Mouse (Mus musculus): ENCODE results near the gene Ccdc87. TPM values are rescaled to one million over a fixed set of nuclear protein-coding genes. Genes with fewer than 3 reads are reported as not detected.

Gene Ccdc87
- 0.01 TPM in 1 of 2 replicates, not detected in the other for polyA plus RNA-seq (2012; rRNA removed)

GRCm38 (mm10) chr19:4839149-4839548 is at the start of gene Ccdc87, which contains the start of gene Ccs:
Gene Ccdc87 (plus strand): TSS chr19:4839366.
Gene Ccs (minus strand): TSS chr19:4839332.

GRCm38 (mm10) chr19:4793831-4794422 is 45.2 kb upstream of the Ccdc87 start, which contains the start of gene Rbm4:
Gene Rbm4 (minus strand): TSS chr19:4793901.

GRCm38 (mm10) chr19:4811063-4811908 is 27.9 kb upstream of the Ccdc87 start, which contains the start of the genes Gm21992 and Rbm14:
Gene Gm21992 (minus strand): TSS chr19:4811612.
Gene Rbm14 (minus strand): TSS chr19:4811634.

GRCm38 (mm10) chr19:4854552-4855469 is 15.6 kb downstream of the Ccdc87 start, which contains the start of gene Ctsf:
Gene Ctsf (plus strand): TSS chr19:4855130.

GRCm38 (mm10) chr19:4877785-4878184 is 38.6 kb downstream of the Ccdc87 start, which contains the start of gene Actn3:
Gene Actn3 (minus strand): TSS chr19:4877909.

GRCm38 (mm10) chr19:4878405-4879323 is 39.5 kb downstream of the Ccdc87 start, which contains the start of gene Zdhhc24:
Gene Zdhhc24 (plus strand): TSS chr19:4878668.

Other genes starting within 250 kb of the Ccdc87 start
- gene Lrfn4, start 223.7 kb upstream of the Ccdc87 start, polyA plus RNA-seq (2012; rRNA removed) = 1.1 and 1.2 TPM in 2 replicates
- gene Rce1, start 213.7 kb upstream of the Ccdc87 start, polyA plus RNA-seq (2012; rRNA removed) = 15.3 and 16.1 TPM in 2 replicates
- 0.01 and 0.07 TPM in 2 replicates for gene Gm960, start 140.7 kb upstream of the Ccdc87 start, polyA plus RNA-seq (2012; rRNA removed)
- gene Sptbn2, start 128.2 kb upstream of the Ccdc87 start, polyA plus RNA-seq (2012; rRNA removed) = 0.30 and 0.31 TPM in 2 replicates
- gene Rbm4b, start 82.9 kb upstream of the Ccdc87 start, polyA plus RNA-seq (2012; rRNA removed) = 7.1 and 8.3 TPM in 2 replicates
- 35.7 and 37.7 TPM in 2 replicates for gene Rbm4, start 45.5 kb upstream of the Ccdc87 start, polyA plus RNA-seq (2012; rRNA removed)
- 14.1 and 14.8 TPM in 2 replicates for gene Gm21992, start 27.8 kb upstream of the Ccdc87 start, polyA plus RNA-seq (2012; rRNA removed)
- 18.2 and 18.3 TPM in 2 replicates for gene Rbm14, start 27.7 kb upstream of the Ccdc87 start, polyA plus RNA-seq (2012; rRNA removed)
- 158 and 166 TPM in 2 replicates for gene Ccs, start within 50 bp of the Ccdc87 start, polyA plus RNA-seq (2012; rRNA removed)
- gene Ctsf, start 15.8 kb downstream of the Ccdc87 start, polyA plus RNA-seq (2012; rRNA removed) = 22.9 and 23.6 TPM in 2 replicates
- gene Actn3, start 38.5 kb downstream of the Ccdc87 start, polyA plus RNA-seq (2012; rRNA removed) = 0.06 and 0.10 TPM in 2 replicates
- 10.1 and 10.6 TPM in 2 replicates for gene Zdhhc24, start 39.3 kb downstream of the Ccdc87 start, polyA plus RNA-seq (2012; rRNA removed)
- gene Bbs1, start 67.3 kb downstream of the Ccdc87 start, polyA plus RNA-seq (2012; rRNA removed) = 0.52 and 0.79 TPM in 2 replicates
- gene Dpp3, start 88.9 kb downstream of the Ccdc87 start, polyA plus RNA-seq (2012; rRNA removed) = 33.6 and 33.7 TPM in 2 replicates
- 0.17 and 0.28 TPM in 2 replicates for gene Peli3, start 103.8 kb downstream of the Ccdc87 start, polyA plus RNA-seq (2012; rRNA removed)
- 23.7 and 24.7 TPM in 2 replicates for gene Mrpl11, start 122.8 kb downstream of the Ccdc87 start, polyA plus RNA-seq (2012; rRNA removed)
- 0.07 and 0.10 TPM in 2 replicates for gene Npas4, start 150.9 kb downstream of the Ccdc87 start, polyA plus RNA-seq (2012; rRNA removed)
- 1.4 and 2.0 TPM in 2 replicates for gene Slc29a2, start 184.5 kb downstream of the Ccdc87 start, polyA plus RNA-seq (2012; rRNA removed)
- gene B4gat1, start 199.5 kb downstream of the Ccdc87 start, polyA plus RNA-seq (2012; rRNA removed) = 6.2 and 7.5 TPM in 2 replicates
- gene AC124502.3, start 199.5 kb downstream of the Ccdc87 start, polyA plus RNA-seq (2012; rRNA removed) = 0.26 and 0.37 TPM in 2 replicates
- gene Brms1, start 202.0 kb downstream of the Ccdc87 start, polyA plus RNA-seq (2012; rRNA removed) = 14.8 and 15.2 TPM in 2 replicates
- gene Rin1, start 211.1 kb downstream of the Ccdc87 start, polyA plus RNA-seq (2012; rRNA removed) = 0.52 and 0.58 TPM in 2 replicates
- gene Cd248, start 228.7 kb downstream of the Ccdc87 start, polyA plus RNA-seq (2012; rRNA removed) = 1.8 and 2.0 TPM in 2 replicates
- 0.30 and 0.36 TPM in 2 replicates for gene Tmem151a, start 246.2 kb downstream of the Ccdc87 start, polyA plus RNA-seq (2012; rRNA removed)
- gene Yif1a, start 249.2 kb downstream of the Ccdc87 start, polyA plus RNA-seq (2012; rRNA removed) = 61.5 and 66.8 TPM in 2 replicates

Measured in liver, embryonic 18 days (tissue).